Mouse (Mus musculus) embryo, embryonic 9.5 days (tissue): ENCODE measurements at regions not wholly inside any gene's neighbourhood (a gene's known extent, or its start where the extent isn't known, plus 50 kb on each side); places are given as distances from the start of the nearest gene placed in this dataset.

Experiments
- DNase-seq: peaks from one replicate; pipeline ENCODE4 v3.0.0-alpha.2; 2017; ENCODE audit errors: extremely low spot score

DNA sequence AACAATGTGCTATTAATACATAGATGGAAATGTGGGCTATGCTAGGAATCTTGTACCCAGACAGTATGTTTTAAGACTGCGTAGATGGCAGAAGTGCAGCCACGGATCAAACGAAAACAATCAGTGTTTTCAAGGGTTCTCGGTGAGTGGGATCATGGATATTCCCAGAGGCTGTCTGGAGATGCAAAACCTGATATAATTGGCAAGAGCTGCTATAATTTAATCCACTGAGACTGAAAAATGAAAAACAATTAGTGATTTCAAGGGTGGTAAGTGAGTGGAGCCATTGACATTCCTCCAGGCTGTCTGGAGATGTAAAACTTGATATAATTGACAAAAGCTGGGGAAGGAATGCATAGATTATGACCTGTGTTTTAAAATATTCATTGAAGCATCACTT is 545.5 kb upstream of the Api5 start:
- DNase-seq, result no peak

DNA sequence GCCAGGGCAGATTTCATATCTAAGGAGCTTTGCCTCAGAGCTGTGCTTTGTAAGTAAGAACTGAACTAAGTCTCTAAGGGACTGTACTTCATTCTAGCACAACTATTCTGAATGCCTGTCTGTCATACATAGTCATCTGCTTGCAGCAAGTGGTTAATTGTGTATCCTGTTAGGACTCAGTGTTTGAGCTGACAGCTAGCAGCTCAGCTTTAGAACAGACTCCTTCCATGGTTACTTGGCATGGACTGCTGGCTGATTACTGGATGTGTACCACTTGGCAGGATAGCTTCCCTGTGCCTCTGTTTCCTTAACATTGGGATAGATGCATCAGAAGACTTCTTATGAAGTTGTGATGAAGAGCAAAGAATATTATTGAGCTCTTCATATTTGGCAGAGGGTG is 525.6 kb upstream of the Api5 start:
- no peak for DNase-seq

DNA sequence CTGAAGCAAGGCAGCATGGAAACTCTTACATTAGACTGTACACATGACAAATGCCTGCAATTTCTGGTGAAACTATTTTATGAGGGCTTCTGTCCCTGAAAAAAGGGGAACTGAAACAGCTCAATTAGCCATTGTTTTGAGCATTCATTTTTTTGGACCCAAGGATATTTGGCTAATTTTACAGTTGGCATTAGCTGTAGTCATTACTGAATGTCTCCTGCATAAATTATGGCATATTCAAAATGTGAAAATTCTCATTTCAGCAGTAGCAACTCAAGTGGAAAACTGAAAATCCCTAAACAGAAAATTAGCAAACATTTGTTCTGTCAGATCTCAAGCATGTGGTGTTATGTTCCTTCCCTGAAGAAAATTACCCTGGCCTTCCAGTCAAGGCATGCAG is 507.7 kb upstream of the Api5 start:
- no peak for DNase-seq

DNA sequence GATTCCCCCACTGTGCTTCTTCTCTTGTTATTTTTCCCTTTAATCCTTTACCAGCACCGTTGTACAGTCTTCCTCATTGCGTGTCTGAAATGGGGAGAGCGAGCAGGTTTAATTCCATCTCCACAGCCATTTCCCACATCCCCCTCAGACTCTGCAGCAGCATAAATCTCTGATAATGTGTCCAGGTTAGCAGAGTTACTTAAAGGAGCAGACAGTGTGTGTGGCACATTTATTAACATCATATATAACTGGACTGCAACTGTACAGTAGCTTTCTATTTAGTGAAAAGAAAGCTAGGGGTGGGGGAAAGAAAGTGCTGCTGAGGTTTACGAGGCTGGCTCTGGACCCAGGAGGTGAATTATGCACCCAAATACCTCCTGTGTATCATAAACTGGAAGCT is 494.2 kb upstream of the Api5 start:
- DNase-seq, result no peak

DNA sequence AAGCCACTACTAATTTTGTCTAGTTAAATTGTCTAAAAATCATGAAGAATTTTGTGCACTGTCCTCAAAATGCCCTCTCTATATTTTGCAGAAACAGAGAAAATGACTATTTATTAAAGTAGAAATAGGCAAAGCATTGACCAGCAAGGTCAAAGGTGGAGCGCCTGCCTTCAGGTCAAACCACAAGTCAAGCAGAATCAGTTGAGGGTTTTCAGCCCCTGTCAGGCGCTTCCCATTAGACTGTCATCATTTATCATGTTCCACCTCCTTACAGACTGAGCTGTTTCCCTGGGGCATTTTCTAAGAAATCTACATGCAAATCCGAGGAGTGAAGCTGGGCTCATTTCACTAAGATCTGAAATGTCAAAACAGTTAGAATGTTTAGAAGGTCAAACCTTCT is 481.4 kb upstream of the Api5 start:
- peak; percentile 49 for DNase-seq

DNA sequence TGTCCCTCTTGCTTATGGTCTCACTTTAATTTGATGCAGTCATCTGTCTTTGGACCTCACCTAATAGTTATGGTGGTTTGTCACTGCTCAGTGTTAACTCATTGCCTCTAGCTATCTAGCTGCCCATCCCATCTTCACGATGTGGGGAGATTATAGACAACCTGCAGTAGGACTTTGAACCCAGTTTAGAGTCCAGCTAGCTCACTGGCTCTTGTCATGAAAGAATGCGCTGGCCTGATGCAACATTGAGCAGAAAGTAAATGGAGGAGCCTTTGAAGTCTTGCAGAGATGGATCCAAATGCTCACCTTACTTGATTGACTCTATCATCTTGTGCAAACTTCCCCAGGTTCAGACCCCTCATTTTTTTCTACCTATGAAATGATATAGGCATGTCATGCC is 480.1 kb upstream of the Api5 start:
- no peak for DNase-seq

DNA sequence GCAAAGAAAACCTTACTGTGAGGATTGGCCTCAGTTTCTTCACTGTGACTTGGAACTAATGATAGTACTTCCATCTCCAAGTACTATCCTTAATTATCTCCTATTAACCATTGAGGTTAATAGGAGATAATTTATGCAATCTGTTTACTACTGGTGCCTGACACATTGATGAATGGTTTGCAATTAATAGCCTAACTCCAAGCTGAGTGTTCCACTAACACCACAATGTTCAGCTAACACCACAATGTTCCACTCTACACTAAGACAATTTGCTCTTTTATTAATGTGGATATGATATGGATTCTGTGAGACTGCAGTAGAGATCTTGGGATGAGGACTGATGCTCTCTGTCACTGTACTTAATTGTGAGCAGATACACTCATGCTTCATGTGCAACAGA is 463.6 kb upstream of the Api5 start:
- no peak for DNase-seq
